Mouse (Mus musculus): ENCODE data around the gene Iqsec1.
"Not testable (repeated sequence)": the region's sequence is repeated elsewhere in the genome, so short reads cannot be mapped to it uniquely, and the experiment has no call there.

Iqsec1 gene

GRCm38 (mm10) chr6:90662148-90662547 lies 326.3 kb downstream of the Iqsec1 start:
- no peak for DNase-seq (ENCODE audit: low spot score in 2 of 2)

GRCm38 (mm10) chr6:90661029-90661399 lies 327.5 kb downstream of the Iqsec1 start:
- DNase-seq (ENCODE audit: low spot score in 2 of 2), result no peak

GRCm38 (mm10) chr6:90660398-90661028 lies 328.0 kb downstream of the Iqsec1 start:
- DNase-seq (ENCODE audit: low spot score in 2 of 2), result no peak

GRCm38 (mm10) chr6:90659913-90660312 lies 328.6 kb downstream of the Iqsec1 start:
- DNase-seq (ENCODE audit: low spot score in 2 of 2), result no peak

GRCm38 (mm10) chr6:90656344-90656850 lies 332.1 kb downstream of the Iqsec1 start:
- not testable (repeated sequence) for DNase-seq (ENCODE audit: low spot score in 2 of 2)

- peak in 1 of 2 experiments; percentile 40 for DNase-seq (ENCODE audit: low spot score in 2 of 2)
Measured at GRCm38 (mm10) chr6:90653736-90654135, 334.7 kb downstream of the Iqsec1 start.

- no peak for DNase-seq (ENCODE audit: low spot score in 2 of 2)
Measured at GRCm38 (mm10) chr6:90650634-90651033, 337.9 kb downstream of the Iqsec1 start.

- DNase-seq (ENCODE audit: low spot score in 2 of 2), result no peak
Measured at GRCm38 (mm10) chr6:90649279-90649678, 339.2 kb downstream of the Iqsec1 start.

GRCm38 (mm10) chr6:90648391-90648790 lies 340.1 kb downstream of the Iqsec1 start:
- no peak for DNase-seq (ENCODE audit: low spot score in 2 of 2)

GRCm38 (mm10) chr6:90644965-90645364 lies 343.5 kb downstream of the Iqsec1 start:
- no peak for DNase-seq (ENCODE audit: low spot score in 2 of 2)

GRCm38 (mm10) chr6:90643057-90643456 lies 345.4 kb downstream of the Iqsec1 start:
- no peak for DNase-seq (ENCODE audit: low spot score in 2 of 2)

- no peak for DNase-seq (ENCODE audit: low spot score in 2 of 2)
Measured at GRCm38 (mm10) chr6:90635611-90636010, 352.9 kb downstream of the Iqsec1 start.

GRCm38 (mm10) chr6:90635081-90635480 lies 353.4 kb downstream of the Iqsec1 start:
- DNase-seq (ENCODE audit: low spot score in 2 of 2), result no peak

- DNase-seq (ENCODE audit: low spot score in 2 of 2), result not testable (repeated sequence)
Measured at GRCm38 (mm10) chr6:90632526-90632925, 356.0 kb downstream of the Iqsec1 start.

- no peak for DNase-seq (ENCODE audit: low spot score in 2 of 2)
Measured at GRCm38 (mm10) chr6:90630427-90630826, 358.1 kb downstream of the Iqsec1 start.

- DNase-seq (ENCODE audit: low spot score in 2 of 2), result no peak
Measured at GRCm38 (mm10) chr6:90629506-90629905, 359.0 kb downstream of the Iqsec1 start.

GRCm38 (mm10) chr6:90627556-90627955 lies 360.9 kb downstream of the Iqsec1 start:
- no peak for DNase-seq (ENCODE audit: low spot score in 2 of 2)

GRCm38 (mm10) chr6:90625207-90625994 lies 363.1 kb downstream of the Iqsec1 start:
- DNase-seq (ENCODE audit: low spot score in 2 of 2), result no peak

- no peak for DNase-seq (ENCODE audit: low spot score in 2 of 2)
Measured at GRCm38 (mm10) chr6:90624733-90625132, 363.8 kb downstream of the Iqsec1 start.

GRCm38 (mm10) chr6:90624184-90624583 lies 364.3 kb downstream of the Iqsec1 start:
- no peak for DNase-seq (ENCODE audit: low spot score in 2 of 2)

- DNase-seq (ENCODE audit: low spot score in 2 of 2), result no peak
Measured at GRCm38 (mm10) chr6:90623456-90623836, 365.0 kb downstream of the Iqsec1 start.

GRCm38 (mm10) chr6:90622758-90623455 lies 365.6 kb downstream of the Iqsec1 start:
- DNase-seq (ENCODE audit: low spot score in 2 of 2), result no peak

- DNase-seq (ENCODE audit: low spot score in 2 of 2), result no peak
Measured at GRCm38 (mm10) chr6:90621584-90621890, 366.9 kb downstream of the Iqsec1 start.
